Mouse (Mus musculus) right cerebral cortex, postnatal 25 days (tissue): ENCODE measurements around the gene Isl2.

ENCODE experiments used
- DNase-seq: peaks from one replicate; pipeline ENCODE4 v3.0.0; 2022

The Isl2 gene

GRCm38 (mm10) chr9:55538377-55538776 is at the start of gene Isl2:
Isl2 (plus strand) TSS chr9:55538672.
- no peak for DNase-seq

- no peak for DNase-seq
Observed at GRCm38 (mm10) chr9:55507922-55508321, 30.6 kb upstream of the Isl2 start.

DNA sequence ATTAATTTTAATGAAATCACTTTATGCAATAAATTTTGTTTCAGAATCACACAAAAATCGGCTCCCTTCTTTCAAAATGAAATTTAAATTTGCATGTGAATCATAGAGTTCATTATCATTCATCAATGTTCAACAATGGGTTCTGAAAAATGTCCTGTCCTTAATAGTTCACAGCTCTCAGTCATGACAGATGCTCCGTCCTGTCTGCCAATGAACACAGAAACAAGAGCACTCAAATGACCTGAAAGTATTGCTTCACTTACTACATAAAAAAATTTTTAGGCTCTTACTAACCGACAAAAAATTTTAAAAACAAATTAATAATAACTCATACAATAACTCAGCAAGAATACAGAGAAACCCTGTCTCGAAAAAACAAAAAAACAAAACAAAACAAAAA is 29.8 kb upstream of the Isl2 start:
- DNase-seq = no peak

DNA sequence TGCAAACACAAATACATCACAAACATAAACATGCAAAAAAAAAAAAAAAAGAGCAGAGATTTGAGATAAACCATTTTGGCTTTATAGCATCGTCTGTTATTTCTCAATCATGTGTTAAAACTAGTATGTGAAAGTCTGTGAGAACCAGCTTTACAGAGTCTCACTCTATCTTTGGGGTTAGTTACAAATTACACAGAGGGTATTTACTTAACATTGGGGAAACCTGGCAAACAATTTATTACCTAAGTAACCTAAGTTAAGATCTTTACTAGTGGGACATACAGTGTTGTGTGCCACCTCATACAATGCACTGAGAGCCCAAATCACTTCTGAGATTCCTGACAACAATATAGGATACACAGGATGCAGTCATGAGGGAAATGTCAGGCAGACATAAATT is 28.7 kb upstream of the Isl2 start:
- DNase-seq = no peak

DNA sequence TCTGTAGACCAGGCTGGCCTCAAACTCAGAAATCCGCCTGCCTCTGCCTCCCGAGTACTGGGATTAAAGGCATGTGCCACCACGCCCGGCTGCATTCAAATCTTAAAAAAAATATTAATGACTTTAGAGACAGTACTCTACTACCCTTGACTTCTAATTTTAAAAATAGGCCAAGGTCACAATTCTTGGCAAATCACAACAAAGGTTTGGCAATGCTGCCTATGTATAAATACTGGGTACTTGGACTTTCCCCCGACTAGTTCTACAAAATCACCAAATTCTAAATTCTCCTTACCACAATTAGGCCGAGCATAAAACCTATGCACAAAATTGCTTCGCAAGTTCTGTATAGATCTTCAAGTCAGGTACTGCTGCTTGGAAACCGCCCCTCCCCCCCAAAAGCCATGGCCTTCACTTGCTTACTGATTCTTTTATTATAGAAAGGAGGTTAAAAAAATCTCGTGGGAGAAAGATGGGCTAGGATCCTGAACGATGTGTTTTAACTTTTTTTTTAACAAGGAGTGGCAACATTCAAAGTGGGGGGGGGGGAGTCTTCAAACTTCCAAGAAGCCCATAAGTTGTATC is 27.7 kb upstream of the Isl2 start:
- no peak for DNase-seq

GRCm38 (mm10) chr9:55511521-55511993 is 26.9 kb upstream of the Isl2 start:
- DNase-seq = no peak

- DNase-seq = peak; percentile 95
Observed at GRCm38 (mm10) chr9:55512027-55512543, 26.4 kb upstream of the Isl2 start, which contains the start of gene Etfa. Etfa (minus strand) TSS chr9:55512243.

DNA sequence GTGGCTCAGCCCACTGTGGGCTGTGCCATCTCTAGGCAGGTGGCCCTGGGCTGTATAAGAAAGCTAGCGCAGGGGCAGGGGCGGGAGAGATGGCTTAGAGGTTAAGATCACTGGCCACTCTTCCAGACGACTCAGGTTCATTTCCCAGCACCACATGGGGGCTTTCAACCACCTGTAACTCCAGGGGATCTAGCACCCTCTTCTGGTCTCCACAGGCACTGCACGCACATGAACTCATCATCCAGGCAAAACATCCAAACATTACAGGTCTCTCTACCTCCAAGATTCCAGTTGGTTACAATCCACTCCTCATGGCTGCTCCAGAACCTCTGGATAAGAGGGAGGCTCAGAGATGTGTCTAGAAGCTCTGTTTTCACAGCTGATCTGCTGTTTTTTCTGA is 12.8 kb upstream of the Isl2 start:
- no peak for DNase-seq

DNA sequence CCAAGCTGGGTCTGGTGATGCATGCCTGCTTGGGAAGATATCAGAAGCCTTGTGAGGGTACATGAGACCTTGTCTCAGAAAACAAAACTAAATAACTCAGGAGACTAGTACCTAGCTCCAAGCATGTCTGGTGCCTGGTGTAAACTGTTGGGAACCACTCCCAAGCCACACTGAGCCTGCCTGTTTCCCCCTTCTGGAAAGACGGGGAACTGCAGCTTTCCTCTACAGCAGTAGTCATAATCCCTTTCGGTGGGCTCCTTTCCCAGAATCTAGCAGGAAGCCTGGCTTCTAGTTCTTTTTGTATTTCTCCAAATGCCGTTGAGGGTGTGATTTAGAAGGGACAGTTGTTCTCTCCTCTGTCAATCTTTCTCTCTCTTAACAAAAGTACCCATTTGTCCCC is 2.6 kb upstream of the Isl2 start:
- DNase-seq = peak; percentile 13

- no peak for DNase-seq
Observed at GRCm38 (mm10) chr9:55539006-55539405, 534 bp downstream of the Isl2 start.

- peak; percentile 11 for DNase-seq
Observed at GRCm38 (mm10) chr9:55539661-55540390, 1.4 kb downstream of the Isl2 start.

DNA sequence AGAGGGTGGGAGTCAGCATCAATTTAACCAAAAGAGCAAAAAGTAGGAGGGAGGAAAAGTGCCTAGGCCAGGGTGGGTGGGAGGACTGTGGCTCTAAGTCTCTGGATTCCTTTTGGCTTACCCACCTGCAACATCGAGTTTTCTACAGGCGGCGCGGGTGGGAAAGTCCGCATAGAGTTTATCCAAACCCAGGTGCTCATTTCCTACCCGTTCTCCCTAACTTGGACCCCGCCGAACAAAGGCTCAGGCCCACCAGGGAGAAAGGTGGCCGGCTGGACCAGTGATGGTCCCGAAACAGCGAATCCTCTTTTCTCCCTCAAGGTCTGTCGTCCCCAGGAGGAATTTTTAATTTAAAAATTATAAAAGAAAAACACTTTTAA is 1.9 kb downstream of the Isl2 start:
- peak; percentile 15 for DNase-seq

- DNase-seq = peak; percentile 29
Observed at GRCm38 (mm10) chr9:55540888-55541287, 2.4 kb downstream of the Isl2 start.

- peak; percentile 18 for DNase-seq
Observed at GRCm38 (mm10) chr9:55541681-55542365, 3.4 kb downstream of the Isl2 start.

DNA sequence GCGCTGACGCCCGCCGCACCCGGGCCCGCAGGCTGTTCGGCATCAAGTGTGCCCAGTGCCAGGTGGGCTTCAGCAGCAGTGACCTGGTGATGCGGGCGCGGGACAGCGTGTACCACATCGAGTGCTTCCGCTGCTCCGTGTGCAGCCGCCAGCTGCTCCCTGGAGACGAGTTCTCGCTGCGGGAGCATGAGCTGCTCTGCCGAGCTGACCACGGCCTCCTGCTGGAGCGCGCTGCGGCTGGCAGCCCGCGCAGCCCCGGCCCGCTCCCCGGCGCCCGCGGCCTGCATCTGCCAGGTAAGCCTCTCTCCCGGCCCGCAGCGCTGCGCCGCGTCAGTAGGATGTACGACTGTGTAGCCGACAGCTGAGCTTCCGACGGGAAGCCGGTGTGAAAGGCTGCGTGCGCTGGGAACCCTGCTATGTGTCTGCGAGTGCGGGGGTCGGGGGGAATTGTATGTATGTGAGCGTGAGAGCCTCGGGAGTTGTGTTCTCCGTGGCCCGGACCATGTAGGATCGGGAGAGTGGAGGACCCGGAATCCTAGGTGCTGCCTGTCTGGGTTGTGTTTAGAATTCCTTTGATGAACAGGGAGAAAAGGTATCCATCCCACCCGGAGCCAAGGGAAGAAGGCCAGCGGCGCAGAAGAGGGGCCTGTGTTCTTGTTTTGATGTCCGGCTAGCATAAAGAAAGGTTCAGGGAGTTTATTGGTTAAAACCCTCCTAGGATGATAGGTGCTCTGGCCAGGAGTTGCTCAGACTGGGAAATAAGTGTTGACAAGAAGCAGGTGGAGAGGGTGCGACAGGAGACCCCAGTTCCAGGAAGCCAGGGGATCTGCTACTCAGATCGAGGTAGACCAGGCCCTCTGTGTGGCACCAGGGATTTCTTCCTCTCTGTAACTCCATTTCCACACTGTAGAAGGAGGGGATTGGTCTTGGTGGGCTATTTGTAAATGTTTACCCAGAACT is 4.2 kb downstream of the Isl2 start:
- no peak for DNase-seq

GRCm38 (mm10) chr9:55543336-55543702 is 4.8 kb downstream of the Isl2 start:
- DNase-seq = peak; percentile 45

GRCm38 (mm10) chr9:55543703-55544401 is 5.4 kb downstream of the Isl2 start:
- DNase-seq = peak; percentile 60

DNA sequence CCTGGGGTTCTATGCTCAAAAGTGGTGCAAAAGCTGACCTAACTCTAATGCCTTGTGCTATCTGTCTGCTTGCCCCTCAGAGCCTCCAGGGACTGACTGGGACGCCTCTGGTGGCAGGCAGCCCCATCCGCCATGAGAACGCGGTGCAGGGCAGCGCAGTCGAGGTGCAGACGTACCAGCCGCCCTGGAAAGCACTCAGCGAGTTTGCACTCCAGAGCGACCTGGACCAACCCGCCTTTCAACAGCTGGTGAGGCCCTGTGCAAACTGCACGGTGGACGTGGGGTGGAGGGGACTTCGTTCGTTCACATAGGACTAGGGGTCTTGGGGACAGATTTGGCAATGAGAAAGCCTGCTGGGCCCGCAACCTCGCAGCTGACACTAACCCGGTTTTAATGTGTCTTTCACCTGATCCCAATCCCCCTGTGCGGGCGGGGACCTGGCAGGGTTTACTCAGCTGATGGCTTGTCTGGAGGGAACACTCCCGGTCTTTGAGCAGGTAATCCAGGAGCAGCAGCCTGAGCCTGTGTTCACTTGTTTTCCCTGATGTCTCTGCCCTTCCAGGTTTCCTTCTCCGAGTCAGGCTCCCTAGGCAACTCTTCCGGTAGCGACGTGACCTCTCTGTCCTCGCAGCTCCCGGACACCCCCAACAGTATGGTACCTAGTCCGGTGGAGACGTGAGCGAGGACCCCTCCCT is 6.5 kb downstream of the Isl2 start:
- DNase-seq = peak; percentile 44

DNA sequence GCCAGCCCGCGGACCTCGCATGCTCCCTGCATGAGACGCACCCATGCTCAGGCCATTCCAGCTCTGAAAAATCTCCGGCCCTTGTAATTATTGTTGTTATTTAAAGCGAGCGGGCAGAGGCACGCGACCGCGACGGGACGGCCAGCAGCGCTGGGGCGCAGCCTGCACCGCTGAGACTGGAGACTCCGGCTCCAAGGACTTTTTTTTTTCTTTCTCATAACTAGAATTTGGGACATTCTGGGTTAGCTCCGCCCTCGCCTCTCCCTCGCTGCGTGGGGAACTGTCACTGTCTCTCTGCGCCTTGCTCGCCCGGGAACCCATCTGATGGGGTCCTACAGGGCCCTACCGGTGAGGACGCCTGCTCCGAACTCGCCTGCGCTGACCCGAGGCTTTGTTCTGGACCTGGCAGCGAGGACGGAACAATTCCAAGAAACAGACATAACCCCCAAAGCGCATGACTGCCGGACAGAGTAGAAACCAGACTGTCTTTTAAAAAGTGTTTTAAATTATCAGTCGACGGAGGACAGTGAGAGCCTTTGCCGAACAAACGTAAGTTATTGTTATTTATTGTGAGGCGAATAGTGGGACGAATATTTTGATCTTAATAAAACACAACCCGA is 7.2 kb downstream of the Isl2 start:
- peak; percentile 7 for DNase-seq

DNA sequence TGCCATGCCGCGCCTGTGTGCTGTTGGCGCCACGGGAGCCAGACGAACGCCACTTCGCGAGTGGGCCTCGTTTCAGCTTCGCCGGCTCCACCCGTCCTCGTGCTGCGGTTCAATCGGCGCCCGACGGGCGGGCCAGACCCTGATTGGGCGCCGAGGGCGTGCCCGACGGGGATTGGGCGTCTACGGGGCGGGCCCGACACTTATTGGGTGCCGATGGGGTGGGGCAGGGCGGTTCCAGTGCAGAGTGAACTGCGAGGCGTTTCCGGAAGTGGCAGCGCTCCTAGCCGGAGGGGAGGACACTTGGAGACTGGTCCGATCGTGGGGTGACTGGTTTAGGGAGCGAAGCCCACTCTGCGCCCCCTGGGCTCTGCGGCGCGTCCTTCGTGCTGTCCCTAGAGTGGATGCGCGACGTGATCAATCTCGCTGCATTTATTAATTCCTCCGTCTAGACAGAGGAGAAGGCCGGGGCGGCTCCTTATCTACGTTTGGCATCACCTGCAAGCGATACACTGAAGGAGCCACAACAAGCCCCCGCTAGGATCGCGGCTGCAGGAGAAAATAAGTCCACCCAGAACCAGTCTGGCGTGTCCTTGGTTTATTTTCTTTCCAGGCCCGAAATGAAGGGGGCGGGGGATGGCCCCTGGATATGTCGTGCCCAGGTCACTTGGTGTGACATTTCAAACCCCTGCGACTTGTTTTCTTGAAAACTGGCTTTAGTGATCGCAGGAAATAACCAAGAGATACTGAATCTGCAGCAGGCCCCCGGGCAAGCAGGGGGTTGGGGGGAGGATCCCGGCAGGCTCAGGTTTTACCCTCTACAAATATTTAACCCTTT is 7.9 kb downstream of the Isl2 start:
- DNase-seq = peak; percentile 12
